Mouse (Mus musculus) right cerebral cortex, postnatal 14 days (tissue): ENCODE measurements around the gene Iqschfp.

Experiments
- DNase-seq: peaks from one replicate; pipeline ENCODE4 v3.0.0; 2022

The Iqschfp gene

GRCm38 (mm10) chr3:68583031-68583693 lies 691.1 kb downstream of the Iqschfp start:
- DNase-seq: no peak

DNA sequence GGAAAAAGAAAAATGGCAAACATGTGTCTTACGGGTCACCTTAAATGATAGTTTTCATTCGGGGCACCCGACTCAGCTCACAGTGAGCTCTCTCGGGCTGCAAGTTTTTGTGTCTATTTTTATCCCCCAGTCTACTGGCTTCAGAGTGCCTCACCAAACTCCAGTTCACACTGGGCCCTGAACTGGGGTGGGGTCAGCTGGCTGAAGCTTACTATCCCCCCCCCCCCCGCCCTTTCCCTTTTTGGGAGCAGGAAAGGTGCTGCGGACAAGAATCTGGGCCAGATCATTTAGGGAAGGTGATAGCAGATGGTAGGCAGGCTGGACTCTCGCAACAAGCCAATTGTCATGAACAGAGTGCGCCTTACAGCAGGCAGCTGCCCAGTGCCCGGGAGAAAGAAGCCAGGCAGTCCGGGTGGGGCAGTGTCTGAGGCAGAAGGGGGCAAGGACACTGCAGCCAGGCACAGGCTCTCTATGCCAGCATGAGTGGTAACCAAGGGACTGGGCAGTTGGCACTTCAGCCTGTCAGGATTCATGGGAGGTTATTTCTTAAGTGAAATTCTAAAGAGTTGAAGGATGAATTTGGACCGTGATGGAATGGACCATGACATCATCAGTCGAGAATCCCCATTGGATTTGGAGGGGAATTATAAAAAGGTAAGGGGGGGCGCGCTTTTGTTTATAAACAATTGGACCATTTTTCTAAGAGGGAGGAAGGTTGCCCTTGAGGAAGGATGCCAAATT lies 691.9 kb downstream of the Iqschfp start:
- DNase-seq: no peak

GRCm38 (mm10) chr3:68585213-68585612 lies 693.2 kb downstream of the Iqschfp start:
- DNase-seq: no peak

DNA sequence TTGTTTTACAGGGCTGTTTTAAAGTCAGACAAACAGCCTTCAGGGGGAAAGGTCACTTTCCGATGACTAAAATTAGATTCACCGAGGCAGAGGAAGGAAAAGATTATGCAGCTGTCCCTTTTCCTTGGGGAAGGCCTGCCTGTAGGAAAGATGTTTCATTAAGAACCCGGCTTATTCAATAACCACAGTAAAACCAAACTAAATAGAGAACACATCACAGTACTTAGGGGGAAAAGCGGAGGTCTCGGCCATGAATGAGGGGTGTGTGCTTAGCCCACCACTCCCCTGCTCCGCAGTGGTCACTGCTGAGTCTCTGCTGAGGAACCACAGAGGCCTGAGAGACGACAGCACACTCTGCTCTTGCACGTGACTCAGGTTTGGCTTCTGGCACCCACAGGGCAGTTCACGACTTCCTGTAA lies 694.6 kb downstream of the Iqschfp start:
- DNase-seq: no peak

- no peak for DNase-seq
Measured at GRCm38 (mm10) chr3:68587567-68588245, 695.7 kb downstream of the Iqschfp start.

GRCm38 (mm10) chr3:68589220-68589840 lies 697.3 kb downstream of the Iqschfp start:
- no peak for DNase-seq

DNA sequence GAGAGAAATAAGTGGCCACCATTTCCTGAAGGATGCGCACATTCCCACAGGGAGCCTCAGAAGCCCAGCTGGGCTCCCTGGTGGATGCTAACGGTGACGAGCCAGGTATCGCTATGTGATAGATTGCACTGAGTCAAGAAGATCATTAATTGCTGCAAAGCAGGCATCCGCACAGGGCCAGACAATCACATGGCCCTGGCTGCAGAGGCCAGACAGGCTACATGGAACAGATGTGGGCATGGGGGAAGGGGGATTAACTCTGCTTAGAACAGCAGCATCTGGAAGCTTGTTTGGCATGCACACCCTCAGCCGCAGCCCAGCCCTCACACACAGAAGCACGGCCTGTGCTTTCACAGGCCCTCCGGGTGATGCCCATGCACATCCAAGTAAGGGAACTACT lies 698.4 kb downstream of the Iqschfp start:
- DNase-seq: no peak

GRCm38 (mm10) chr3:68592575-68592974 lies 700.5 kb downstream of the Iqschfp start:
- no peak for DNase-seq

- no peak for DNase-seq
Measured at GRCm38 (mm10) chr3:68593073-68593867, 701.2 kb downstream of the Iqschfp start.

- DNase-seq: no peak
Measured at GRCm38 (mm10) chr3:68595316-68595925, 703.4 kb downstream of the Iqschfp start.

DNA sequence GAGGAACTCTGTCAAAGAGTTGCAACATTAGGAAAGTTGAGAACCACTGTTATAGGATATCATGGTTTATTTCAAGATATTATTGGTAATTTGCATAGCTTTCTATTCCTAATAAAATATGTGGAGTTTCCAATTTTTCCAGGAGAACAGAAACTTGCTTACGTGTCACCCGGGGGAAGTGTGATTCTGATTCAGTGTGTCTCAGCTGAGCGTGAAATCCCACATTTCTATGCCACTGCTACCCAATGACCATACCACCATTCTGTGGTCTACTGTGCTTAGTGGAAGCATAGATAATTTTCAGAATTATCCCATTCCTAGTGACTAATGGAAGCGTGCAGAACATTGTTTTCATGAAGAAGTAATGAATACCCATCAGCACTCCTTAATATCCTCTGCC lies 704.9 kb downstream of the Iqschfp start:
- no peak for DNase-seq

GRCm38 (mm10) chr3:68602891-68603290 lies 710.9 kb downstream of the Iqschfp start:
- no peak for DNase-seq

- DNase-seq: no peak
Measured at GRCm38 (mm10) chr3:68604467-68604866, 712.4 kb downstream of the Iqschfp start.

DNA sequence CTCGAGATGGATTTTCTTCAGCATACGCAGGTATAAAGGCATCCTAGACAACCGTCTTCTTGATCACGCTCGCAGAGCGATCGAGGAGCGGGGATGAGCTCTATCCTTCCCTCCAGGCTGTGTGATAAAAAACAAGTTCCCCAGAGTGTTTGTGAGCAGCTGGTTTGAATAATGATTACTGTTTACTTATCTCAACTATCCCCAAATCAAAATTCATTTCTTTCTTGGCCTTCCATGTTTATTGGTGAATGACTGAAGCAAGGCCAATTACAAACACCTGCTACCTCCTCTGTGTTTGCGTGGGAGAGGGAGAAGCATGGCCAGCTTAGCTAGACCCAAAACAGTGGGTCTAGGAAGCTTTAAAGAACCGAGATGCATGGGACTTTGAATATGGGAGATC lies 712.9 kb downstream of the Iqschfp start:
- DNase-seq: no peak

DNA sequence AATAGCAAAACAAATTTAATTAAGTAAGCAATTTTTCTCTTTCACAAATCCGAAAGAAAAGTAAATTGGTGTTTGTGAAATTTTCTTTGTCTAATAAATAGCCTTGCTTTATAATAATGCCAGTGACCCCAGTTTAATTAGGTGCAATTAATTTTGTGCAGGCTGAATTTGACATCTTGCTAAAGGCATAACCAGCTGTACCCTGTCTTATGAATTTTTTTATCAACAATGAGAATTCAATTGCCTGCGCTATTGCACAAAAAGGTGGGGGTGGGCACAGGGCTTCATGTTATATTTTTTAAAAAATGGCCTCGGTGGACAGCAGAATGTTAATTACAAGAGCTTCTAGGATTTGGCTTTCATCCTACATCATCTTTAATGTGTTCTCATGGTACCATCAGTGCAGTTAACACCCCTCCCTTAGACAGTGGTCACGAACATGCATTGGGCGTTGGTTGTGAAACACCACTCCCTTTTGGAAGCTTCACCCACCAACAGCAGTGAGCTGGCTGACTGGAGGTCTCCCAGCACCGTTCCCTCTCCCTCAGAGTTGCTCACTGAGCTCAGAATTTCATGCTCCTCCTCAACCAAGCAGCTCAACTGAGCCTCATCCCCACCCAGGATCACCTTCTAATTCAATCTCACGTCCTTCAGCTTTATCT lies 714.0 kb downstream of the Iqschfp start:
- no peak for DNase-seq

DNA sequence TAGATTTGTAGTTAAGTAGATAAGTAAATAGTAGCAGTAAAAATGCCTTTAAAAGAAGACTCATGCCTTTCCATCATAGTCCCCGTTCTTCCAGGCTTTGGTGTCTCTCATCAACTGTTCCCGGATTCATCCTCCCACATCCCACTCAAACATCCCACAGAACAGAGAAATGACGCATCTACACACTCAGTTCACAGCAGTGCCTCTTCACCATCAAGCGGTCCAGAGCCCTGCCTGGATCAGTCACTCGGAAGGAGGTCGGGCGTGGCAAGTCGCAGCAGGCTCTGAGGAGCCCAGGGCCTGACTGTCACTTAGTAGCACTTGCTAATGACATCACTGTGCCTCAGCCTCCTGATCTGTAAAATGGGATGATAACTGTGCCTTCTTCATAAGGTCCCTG lies 714.7 kb downstream of the Iqschfp start:
- DNase-seq: no peak

DNA sequence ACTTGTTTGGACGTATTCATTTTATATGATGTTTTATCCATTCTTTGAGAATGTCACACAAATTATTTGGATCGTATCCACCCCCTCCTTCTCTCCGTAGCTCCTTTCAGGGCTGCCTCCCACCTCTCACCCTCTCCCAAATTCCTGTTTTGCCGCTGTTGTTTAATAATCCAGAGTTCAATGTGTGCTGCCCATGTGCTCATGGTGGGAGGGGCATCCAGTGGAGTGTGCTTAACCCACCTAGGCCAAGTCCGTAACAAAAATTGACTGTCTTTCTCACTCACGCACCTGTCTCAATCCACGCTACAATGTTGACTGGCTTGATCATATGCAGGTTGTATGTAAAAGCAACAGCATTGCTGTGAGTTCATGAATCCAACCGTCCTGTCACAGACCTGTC lies 715.3 kb downstream of the Iqschfp start:
- no peak for DNase-seq

DNA sequence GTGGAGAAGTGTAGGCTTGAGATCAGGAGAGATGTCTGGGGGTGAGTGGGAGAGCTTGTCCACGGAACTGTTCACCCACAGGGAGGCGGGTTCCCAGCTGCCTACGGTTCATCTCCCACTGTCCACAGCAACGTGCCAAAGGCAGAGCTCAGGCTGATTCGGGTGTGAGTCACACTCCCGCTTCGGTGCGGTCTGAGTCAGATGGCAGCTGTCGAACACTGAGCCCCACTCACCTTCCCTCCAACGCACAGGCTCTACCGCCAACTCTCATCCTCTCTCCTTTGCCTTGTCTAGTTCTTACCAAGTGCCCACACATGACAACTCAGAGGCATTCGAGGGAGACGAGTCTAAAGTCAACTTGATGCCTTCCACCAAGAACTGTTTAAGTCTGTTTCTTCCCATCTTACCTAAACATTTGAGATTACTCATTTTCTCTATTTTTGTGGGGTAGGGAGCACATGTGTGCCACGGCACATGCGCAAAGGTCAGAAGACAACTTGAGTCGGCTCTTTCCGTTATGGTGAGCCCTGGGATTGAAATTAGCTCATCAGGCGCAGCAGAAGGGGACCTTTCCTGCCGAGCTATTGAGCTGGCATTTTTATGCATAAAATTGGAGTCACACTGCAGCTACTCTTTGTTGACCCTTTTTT lies 716.9 kb downstream of the Iqschfp start:
- peak; percentile 57 for DNase-seq

DNA sequence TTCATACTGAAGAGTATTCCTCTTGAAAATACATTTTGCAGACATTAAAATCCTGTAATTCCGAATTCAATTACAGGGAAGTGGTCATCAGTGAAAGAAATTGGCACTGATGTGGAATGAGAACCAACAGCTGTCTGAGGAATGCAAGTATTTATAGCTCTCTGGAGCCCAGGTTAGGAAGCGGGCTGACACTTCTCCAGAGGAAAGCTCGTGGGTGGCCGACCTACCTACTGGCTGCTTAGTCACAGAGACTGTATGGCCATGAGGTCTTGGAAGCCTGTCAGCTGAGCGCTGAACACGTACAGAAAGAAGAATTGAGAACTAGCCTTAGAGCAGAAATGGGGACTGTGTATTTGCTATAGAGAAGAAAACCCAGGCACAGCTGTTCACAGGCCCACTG lies 718.0 kb downstream of the Iqschfp start:
- no peak for DNase-seq

DNA sequence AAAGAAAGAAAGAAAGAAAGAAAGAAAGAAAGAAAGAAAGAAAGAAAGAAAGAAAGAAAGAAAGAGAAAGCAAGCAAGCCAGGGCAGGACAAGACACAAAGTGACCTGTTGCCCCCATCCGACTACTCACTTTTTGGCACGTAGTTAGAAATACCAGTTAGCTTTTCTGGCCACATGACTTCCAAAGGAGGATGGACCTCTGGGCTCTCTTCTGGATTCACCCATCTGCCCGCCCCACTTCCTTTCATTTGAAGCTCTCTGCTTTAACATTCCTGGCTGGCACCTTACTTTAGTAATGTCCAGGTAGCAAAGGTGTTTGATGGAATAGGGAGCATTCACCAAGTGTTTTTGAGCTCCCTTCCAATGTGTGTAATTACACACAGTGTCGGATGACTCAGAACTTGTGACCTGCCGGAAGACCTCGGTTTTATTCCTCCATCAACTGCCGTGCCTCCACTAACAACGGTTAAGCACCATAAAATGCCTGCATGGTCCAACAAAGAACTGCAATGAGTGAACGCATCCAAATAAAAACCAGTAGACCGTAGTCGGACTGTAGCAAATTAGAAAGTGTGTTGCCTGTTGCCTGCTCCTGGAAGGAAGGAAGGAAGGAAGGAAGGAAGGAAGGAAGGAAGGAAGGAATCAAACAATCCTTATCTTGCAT lies 718.7 kb downstream of the Iqschfp start:
- DNase-seq: no peak
